Mouse (Mus musculus) liver, embryonic 13.5 days (tissue): Measurements from ENCODE around the gene Sigmar1. TPM values are rescaled to one million over a fixed set of nuclear protein-coding genes. Genes with fewer than 3 reads are reported as not detected.
A peak's percentile ranks its signal among the peaks of the same experiment; 100 is the strongest.
"Not testable (repeated sequence)": the region's sequence is repeated elsewhere in the genome, so short reads cannot be mapped to it uniquely, and the experiment has no call there.

Source experiments
- ATAC-seq: fragments of 200-750 bp; cut with Nextera tagmentation; 2 replicates; pipeline ENCODE4 v1.8.0; 2017; ENCODE audit warnings: low read depth, mild to moderate bottlenecking, moderate number of reproducible peaks, moderate library complexity
- DNase-seq: peaks from one replicate; pipeline ENCODE4 v3.0.0; 2022
- H3K27ac ChIP-seq: fragments of 300-500 bp; sonication (generic); 2 replicates; pipeline ENCODE4 v1.5.1; 2015; ENCODE audit warnings: moderate library complexity, mild to moderate bottlenecking, inconsistent platforms
- H3K27me3 ChIP-seq: fragments of 300-500 bp; sonication (generic); 2 replicates; pipeline ENCODE4 v1.6.1; 2015; ENCODE audit warnings: mild to moderate bottlenecking, inconsistent platforms
- H3K36me3 ChIP-seq: fragments of 300-500 bp; sonication (generic); 2 replicates; pipeline ENCODE4 v1.6.1; 2015; ENCODE audit warnings: mild to moderate bottlenecking, inconsistent platforms
- H3K4me1 ChIP-seq: fragments of 300-500 bp; sonication (generic); replicated peaks from 2 replicates; pipeline ENCODE4 v1.6.1; 2015; ENCODE audit warnings: inconsistent platforms
- H3K4me2 ChIP-seq: fragments of 300-500 bp; sonication (generic); 2 replicates; pipeline ENCODE4 v1.6.1; 2015; ENCODE audit warnings: inconsistent platforms, mild to moderate bottlenecking, moderate library complexity
- H3K4me3 ChIP-seq: fragments of 300-500 bp; sonication (generic); replicated peaks from 2 replicates; pipeline ENCODE4 v1.5.1; 2015; ENCODE audit warnings: mild to moderate bottlenecking, inconsistent platforms
- H3K9ac ChIP-seq: fragments of 300-500 bp; sonication (generic); 2 replicates; pipeline ENCODE4 v1.6.1; 2015; ENCODE audit warnings: mild to moderate bottlenecking, inconsistent platforms
- H3K9me3 ChIP-seq: fragments of 300-500 bp; sonication (generic); replicated peaks from 2 replicates; pipeline ENCODE4 v1.6.1; 2016; ENCODE audit warnings: inconsistent platforms
- WGBS: fragments of 180-500 bp; shearing (Covaris S2); methylation state at CpG from one replicate; pipeline ENCODE4 v1.1.7; 2015; ENCODE audit not compliant: insufficient replicate concordance; 5-methylcytosine and 5-hydroxymethylcytosine counted together
- polyA plus RNA-seq: library from polyadenylated mRNA; unstranded; fragments of >200 nt; fragmentation: Nextera tagmentation; extraction: Ambion mirVana; gene quantifications from 2 replicates; pipeline ENCODE4 v1.2.1, GENCODE M21; 2015

Gene Sigmar1
- 45.1 and 45.2 TPM in 2 replicates for polyA plus RNA-seq

DNA sequence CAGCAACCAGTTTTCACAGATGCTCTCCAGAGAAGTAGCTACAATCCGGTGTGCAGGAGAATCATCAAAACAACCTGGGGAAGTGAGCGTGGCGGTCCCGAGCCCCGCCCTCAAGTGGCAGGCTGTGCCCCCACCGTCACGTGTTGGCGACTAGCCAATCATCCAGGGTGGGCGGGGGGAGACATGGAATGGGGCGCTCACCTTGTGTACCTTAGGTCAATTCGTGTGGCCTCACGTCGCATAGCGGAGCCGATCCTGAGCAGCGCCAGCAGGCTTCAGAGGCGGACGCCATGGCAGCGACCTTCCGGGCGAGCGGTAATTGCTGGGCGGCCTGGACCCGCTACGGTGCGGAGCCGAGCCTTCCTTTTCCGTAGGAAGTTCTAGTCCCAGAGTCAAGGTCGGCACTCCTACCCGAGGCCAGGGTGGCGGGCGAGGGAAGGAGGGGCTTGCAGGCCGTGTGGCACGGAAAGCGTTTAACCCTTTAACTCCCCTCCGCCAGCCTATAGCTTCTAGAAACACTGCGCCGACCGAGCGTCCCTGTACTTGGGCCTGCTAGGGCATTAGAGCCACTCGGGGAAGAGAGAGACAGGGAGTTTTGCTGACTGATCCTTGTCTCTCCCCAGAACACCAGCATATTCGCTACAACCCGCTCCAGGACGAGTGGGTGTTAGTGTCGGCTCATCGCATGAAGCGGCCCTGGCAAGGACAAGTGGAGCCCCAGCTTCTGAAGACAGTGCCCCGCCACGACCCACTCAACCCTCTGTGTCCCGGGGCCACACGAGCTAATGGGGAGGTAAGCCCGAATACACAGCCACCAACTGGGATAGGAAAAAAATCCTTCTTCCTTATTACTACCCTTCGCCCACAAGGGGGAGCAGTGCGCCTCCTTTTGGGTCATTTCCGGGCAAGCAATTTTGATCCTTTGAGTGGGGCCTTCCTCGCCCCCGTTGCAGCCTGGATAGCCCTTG is at the start of gene Sigmar1:
TSS of gene Sigmar1 (minus strand) at position 820 of the 968 bp plus-strand sequence.
- Histone ChIP-seq H3K27ac (peak within 1 kb of the TSS; percentile 88), H3K4me3 (peak within 1 kb of the TSS; percentile 78), H3K9ac (peak within 1 kb of the TSS; percentile 83), H3K36me3 (peaks cover 19% of the 10 kb centered on the region; the same call in 1 of the 2 replicates), H3K9me3 (no peaks in the 10 kb centered on the region), H3K4me1 (peaks cover 34% of the 10 kb centered on the region), H3K4me2 (peak within 1 kb of the TSS; percentile 92), H3K27me3 (0 out of 2 replicates have a peak, but pooled peaks cover under 1% of the 10 kb centered on the region)
- WGBS = under 1% methylated on average over 57 of the region's 57 CpGs
- DNase-seq (peak; percentile 86), ATAC-seq (peak; percentile 81)

DNA sequence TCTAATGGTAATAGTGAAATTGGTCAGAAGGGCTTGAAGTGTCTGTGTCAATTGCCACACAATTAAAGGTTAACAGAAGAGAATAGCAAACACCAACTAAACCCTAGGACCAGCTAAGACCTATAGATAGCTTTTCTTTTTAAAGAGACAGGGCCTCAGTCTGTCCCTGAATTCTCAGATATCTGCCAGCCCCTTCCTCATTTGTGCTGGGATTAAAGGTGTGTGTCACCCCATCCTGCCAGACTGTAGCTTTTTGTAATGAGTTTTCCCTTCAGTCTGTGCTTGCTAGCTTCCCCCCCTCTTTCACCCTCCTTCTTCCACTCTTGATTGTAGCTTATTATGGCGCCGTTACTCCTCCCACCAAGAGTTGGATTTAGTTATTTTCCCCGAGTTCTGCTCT is 27.2 kb upstream of the Sigmar1 start:
- WGBS = 49% methylated on average over 3 of the region's 3 CpGs
- not testable (repeated sequence) for DNase-seq, ATAC-seq, H3K4me2 ChIP-seq, H3K9ac ChIP-seq, H3K27ac ChIP-seq, H3K27me3 ChIP-seq, H3K4me3 ChIP-seq, H3K36me3 ChIP-seq, H3K9me3 ChIP-seq, H3K4me1 ChIP-seq

DNA sequence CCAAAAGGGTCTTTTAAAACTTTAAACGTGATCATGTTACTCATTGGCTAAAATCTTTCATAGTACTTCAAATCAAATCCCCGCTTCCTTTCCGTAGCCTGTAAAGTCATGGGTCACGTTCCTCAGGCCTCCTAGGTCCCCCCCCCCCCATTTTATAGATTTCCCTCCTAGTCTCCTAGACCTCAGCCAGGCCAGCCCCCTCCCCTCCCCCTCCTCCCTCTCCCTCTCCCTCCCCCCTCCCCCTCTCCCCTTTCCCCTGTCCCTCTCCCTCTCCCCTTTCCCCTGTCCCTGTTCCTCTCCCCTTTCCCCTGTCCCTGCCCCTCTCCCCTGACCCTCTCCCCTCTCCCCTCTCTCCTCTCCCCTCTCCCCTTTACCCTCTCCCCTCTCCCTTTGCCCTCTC is 26.8 kb upstream of the Sigmar1 start:
- not testable (repeated sequence) for ATAC-seq, H3K36me3 ChIP-seq, H3K4me1 ChIP-seq, H3K9me3 ChIP-seq, DNase-seq, H3K4me3 ChIP-seq, H3K9ac ChIP-seq, H3K27me3 ChIP-seq, H3K4me2 ChIP-seq, H3K27ac ChIP-seq
- whole genome bisulfite sequencing = 29% methylated on average over 4 of the region's 4 CpGs

DNA sequence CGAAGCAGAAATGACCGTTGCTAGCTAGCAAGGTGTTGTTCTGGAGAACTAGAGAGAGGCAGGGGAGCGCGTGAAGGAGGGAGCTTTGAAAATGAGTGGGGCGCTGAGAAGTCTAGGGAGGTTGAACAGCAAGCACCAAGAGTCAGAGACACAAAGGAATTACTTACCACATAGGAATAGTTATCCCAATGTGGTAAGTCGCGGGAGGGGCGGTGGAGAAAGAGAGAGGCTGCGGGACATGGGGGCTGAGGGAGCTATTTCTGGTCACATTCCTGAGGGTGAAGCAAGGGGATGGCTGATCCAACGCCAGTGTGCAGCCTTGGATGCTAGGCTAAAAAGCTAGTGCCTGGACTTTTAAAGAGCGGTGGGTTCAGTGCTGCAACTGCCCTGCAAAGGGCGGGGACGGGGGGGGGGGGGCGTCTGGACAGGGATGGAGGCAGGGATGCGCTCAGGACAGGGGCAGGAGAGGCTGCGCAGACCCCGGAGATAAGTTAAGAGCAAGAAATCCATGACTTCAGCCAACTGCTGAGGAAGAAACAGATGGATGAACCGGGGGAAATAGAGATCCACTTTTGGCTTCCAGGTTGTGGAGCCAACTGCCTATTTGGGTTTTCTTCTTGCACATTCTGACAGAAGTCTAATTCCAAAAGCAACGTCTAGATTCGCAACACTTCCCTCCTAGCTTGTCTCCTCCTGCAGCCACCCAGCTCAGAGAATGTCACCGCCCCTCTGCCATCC is 26.0 kb upstream of the Sigmar1 start:
- DNase-seq, H3K4me1 ChIP-seq, H3K9ac ChIP-seq, H3K4me2 ChIP-seq, H3K36me3 ChIP-seq, H3K27me3 ChIP-seq, H3K4me3 ChIP-seq, H3K27ac ChIP-seq, ATAC-seq, H3K9me3 ChIP-seq: not testable (repeated sequence)
- WGBS = 26% methylated on average over 18 of the region's 21 CpGs

DNA sequence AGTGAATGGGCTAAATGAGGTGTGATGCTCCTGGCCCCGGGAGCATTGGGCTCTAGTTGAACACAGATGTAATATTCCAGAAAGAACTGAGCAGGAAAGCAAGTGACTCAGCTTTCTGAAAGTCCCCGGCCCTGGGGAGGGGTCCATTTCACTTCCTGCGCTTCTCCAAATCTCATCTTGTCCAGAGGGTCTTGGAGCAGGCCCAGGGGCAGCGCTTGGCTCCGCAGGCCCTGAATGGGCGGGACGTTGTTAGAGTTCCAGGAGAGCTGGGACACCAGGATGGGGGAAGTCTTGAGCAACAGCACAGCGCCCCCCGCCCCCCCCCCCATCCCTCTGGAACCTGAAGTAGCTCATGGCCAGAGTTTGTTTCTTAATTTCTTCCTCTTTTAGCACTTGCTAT is 25.3 kb upstream of the Sigmar1 start:
- H3K36me3 ChIP-seq, DNase-seq, H3K27me3 ChIP-seq, H3K4me3 ChIP-seq, H3K4me2 ChIP-seq, H3K9ac ChIP-seq, ATAC-seq, H3K27ac ChIP-seq, H3K4me1 ChIP-seq, H3K9me3 ChIP-seq: not testable (repeated sequence)
- 29% methylated on average over 9 of the region's 9 CpGs for WGBS

DNA sequence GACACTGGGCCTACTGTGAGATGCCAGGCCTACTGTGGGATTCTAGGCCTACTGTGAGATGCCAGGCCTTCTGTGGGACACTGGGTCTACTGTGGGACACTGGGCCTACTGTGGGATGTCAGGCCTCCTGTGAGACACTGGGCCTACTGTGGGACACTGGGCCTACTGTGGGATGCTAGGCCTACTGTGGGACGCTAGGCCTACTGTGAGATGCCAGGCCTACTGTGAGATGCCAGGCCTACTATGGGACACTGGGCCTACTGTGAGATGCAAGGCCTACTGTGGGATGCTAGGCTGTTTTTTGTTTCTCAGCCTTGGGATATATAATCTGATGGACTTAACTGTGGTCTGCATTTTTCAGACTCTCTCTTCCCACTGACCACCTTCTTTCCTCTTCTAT is 19.9 kb upstream of the Sigmar1 start:
- H3K27ac ChIP-seq, H3K9me3 ChIP-seq, H3K4me1 ChIP-seq, H3K4me2 ChIP-seq, H3K27me3 ChIP-seq, H3K9ac ChIP-seq, DNase-seq, H3K4me3 ChIP-seq, H3K36me3 ChIP-seq, ATAC-seq: not testable (repeated sequence)
- 79% methylated on average over 1 of the region's 1 CpGs for WGBS

DNA sequence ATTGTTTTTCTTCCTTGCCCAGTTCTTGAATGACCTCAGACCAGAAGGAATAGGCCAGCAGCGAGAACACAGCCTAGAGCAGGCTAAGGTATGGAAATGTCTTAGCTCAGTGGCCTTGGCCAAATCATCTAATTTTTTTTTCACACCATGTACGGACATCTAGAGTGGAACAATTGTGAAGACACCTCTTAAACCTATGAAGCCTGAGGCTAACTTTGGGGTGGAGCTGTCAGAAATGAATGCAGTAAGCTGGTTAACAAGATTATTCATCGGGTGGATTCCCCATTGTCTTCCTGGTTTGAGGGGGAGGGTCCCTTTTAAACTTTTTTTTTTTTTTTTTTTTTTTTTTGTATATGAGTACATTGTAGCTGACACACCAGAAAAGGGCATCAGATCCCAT is 18.5 kb upstream of the Sigmar1 start:
- DNase-seq, ATAC-seq, H3K36me3 ChIP-seq, H3K9ac ChIP-seq, H3K27me3 ChIP-seq, H3K27ac ChIP-seq, H3K9me3 ChIP-seq: not testable (repeated sequence)
- 81% methylated on average over 3 of the region's 3 CpGs for WGBS
- H3K4me3 ChIP-seq = peak overlapping the region; percentile 56
- peaks cover 14% of the 10 kb centered on the region for H3K4me1 ChIP-seq
- peak overlapping the region; percentile 69 for H3K4me2 ChIP-seq

DNA sequence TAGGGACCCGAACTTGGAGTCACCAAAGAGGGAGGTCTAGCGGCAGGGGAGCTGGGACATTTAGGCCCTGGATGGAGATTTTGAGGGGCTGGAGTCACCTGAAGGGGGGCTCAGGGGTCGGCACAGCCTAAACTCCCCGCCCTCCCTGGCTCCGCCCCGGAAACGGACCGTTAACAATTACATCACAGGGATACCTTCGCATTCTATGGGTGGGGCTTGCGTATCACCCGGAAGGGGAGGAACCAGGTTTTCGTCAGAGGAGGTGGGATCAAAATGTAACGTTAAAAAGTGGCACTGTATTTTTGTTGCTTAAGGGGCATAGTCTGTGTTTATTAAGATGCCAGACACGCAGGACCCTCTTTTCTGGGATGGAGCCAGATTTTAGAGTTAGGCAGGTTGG is 18.0 kb upstream of the Sigmar1 start, which contains the start of gene Ccl27a:
TSS of gene Ccl27a (minus strand) at position 246 of the 400 bp plus-strand sequence.
- not testable (repeated sequence) for ATAC-seq, H3K9me3 ChIP-seq, H3K36me3 ChIP-seq, H3K27me3 ChIP-seq, H3K27ac ChIP-seq
- Histone ChIP-seq H3K9ac (peak within 1 kb of the TSS; percentile 45; the same call in 1 of the 2 replicates), H3K4me2 (peak within 1 kb of the TSS; percentile 69), H3K4me3 (peak within 1 kb of the TSS; percentile 56), H3K4me1 (peaks cover 14% of the 10 kb centered on the region)
- WGBS = 2% methylated on average over 12 of the region's 14 CpGs
- DNase-seq = peak; percentile 75

DNA sequence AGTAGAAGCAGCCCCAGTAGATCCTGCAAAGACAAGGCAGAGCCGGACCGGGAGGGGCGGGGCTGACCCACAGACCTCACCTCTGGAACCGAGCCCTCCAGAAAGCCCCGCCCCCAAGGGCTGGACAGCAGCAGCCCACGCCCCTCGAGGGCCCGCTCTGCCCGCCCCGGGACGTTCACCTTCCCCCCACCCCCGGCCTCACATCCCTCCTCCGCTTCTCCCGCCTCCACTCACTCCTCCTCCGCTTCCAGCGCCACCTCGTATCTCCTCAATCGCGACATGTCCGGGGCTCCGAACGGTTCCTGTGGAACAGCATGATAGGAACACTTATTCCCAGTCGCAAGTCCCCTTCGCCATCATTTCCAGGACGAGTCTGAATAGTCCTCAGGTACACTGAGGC is 17.5 kb upstream of the Sigmar1 start:
- Histone ChIP-seq H3K4me3 (peak overlapping the region; percentile 56), H3K4me1 (peaks cover 14% of the 10 kb centered on the region), H3K9ac (peak overlapping the region; percentile 45; the same call in 1 of the 2 replicates), H3K4me2 (peak overlapping the region; percentile 69)
- not testable (repeated sequence) for H3K36me3 ChIP-seq, H3K27me3 ChIP-seq, ATAC-seq, H3K9me3 ChIP-seq, H3K27ac ChIP-seq
- 0% methylated on average over 20 of the region's 25 CpGs for WGBS
- peak; percentile 75 for DNase-seq

DNA sequence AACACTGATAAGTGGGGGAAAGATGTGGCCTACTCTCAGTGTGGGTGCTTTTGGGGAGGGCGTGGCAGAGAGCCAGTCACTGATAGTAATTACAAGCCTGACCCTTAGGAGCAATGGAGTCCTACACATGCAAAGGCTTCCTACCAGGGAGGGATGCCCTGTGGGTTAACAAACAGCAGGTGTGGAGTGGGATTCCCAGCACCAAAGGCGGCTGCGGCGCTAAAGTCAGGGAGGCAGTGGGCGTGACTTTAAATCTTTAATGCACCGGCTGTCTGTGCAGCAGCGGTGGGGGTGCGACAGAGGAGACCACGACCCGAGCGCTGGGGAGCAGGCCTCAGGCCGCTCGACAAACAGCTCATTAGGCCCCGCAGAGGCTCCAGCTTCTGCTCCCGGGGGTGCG is 17.0 kb upstream of the Sigmar1 start:
- not testable (repeated sequence) for H3K36me3 ChIP-seq, DNase-seq, H3K9me3 ChIP-seq, H3K27me3 ChIP-seq, ATAC-seq, H3K27ac ChIP-seq
- Histone ChIP-seq H3K4me2 (peak overlapping the region; percentile 62), H3K4me3 (peak overlapping the region; percentile 45), H3K9ac (0 out of 2 replicates have a peak overlapping the region, but pooled peaks have one; percentile 29), H3K4me1 (peaks cover 14% of the 10 kb centered on the region)
- WGBS = 3% methylated on average over 7 of the region's 16 CpGs

DNA sequence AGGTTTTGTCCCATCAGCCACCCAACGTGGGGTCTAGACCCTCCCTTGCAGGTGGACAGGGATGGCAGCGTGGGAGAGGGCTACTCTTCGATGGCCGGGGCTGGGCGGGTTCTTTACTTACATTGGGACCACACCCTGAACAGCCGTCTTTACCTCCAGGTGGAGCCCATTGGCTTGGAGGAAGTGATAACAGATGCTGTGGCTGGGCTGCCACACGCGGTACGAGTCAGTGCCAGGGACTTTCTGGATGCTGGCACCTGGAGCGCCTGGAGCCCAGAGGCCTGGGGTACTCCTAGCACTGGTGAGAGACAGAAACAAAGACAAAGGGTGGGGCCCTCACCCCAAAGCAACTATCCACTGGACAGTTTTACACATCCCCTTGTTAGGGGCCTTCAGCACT is 11.3 kb upstream of the Sigmar1 start:
- not testable (repeated sequence) for H3K9me3 ChIP-seq, H3K4me3 ChIP-seq, H3K9ac ChIP-seq, H3K27me3 ChIP-seq, ATAC-seq, DNase-seq, H3K4me2 ChIP-seq, H3K27ac ChIP-seq, H3K36me3 ChIP-seq
- H3K4me1 ChIP-seq = peaks cover 16% of the 10 kb centered on the region
- 50% methylated on average over 10 of the region's 10 CpGs for WGBS
